12 mouse cellular contexts compared by ENCODE assay signal in genomic region chr11:45275170-45275569, GRCm38 (mm10).
DNase-seq lines count a peak whose midpoint lies in the region; ATAC-seq and TF ChIP-seq lines count a peak whose summit lies in the region.
"Had no signal": no experiment of that assay in that cellular context is flagged by ENCODE, and none has a peak within 500 bp of the region (broad histone marks: within the 10 kb centered on the region; RNA-seq: fewer than 3 reads in every experiment).

No protein-coding gene starts in this region.

- no peaks in the 10 kb centered on the region for H3K27me3 ChIP-seq in limb, embryonic 14.5 days (ENCODE audit: control insufficient read depth, insufficient read depth, low read length)

- peak; percentile 70; the same call in 1 of the 2 replicates for ATAC-seq in limb, embryonic 14.5 days (ENCODE audit: low FRiP score, low read depth)

- H3K27ac ChIP-seq in limb, embryonic 14.5 days (replicated peaks; ENCODE audit: low read depth, low read length): no peak overlapping the region
- H3K27ac ChIP-seq: layer of hippocampus, adult 2 months; macrophage had no signal

- WGBS in limb, embryonic 14.5 days: 10% methylated on average over 3 of the region's 3 CpGs

- no peak overlapping the region for H3K4me3 ChIP-seq in limb, embryonic 14.5 days (replicated peaks; ENCODE audit: low read length)
- H3K4me3 ChIP-seq: layer of hippocampus, adult 2 months had no signal

- peaks cover 18% of the 10 kb centered on the region for H3K4me1 ChIP-seq in limb, embryonic 14.5 days (ENCODE audit: control insufficient read depth, insufficient read depth, low read length)

- H3K36me3 ChIP-seq in limb, embryonic 14.5 days (ENCODE audit: control insufficient read depth, insufficient read depth, low read length): no peaks in the 10 kb centered on the region

- DNase-seq in cerebellum, postnatal 25 days: peak; percentile 7 to 12
- DNase-seq in cerebellum, postnatal 4 days (ENCODE audit: low spot score in 2 of 2): no peak
- DNase-seq in lung, postnatal 25 days (ENCODE audit: low spot score): peak; percentile 4
- no peak for DNase-seq in lung, postnatal 4 days
- peak; percentile 60 for DNase-seq in forelimb bud, embryonic 11.5 days (ENCODE audit: low read depth, low spot score)
- DNase-seq in limb, embryonic 14.5 days (ENCODE audit: low spot score): peak; percentile 88
- no peak for DNase-seq in testis, postnatal 10 days (ENCODE audit: low spot score)
- no peak for DNase-seq in spleen, postnatal 14 days (ENCODE audit: low spot score in 2 of 2)
- DNase-seq: kidney, adult 18-20 months; thymus, postnatal 36 days had no signal

- H3K4me2 ChIP-seq in limb, embryonic 14.5 days (replicated peaks; ENCODE audit: low read depth, low read length, severe bottlenecking): no peak overlapping the region

- H3K9me3 ChIP-seq in limb, embryonic 14.5 days (ENCODE audit: control insufficient read depth, low read length): no peaks in the 10 kb centered on the region

- TF ChIP-seq POLR2A in limb, embryonic 14.5 days (IDR thresholded peaks at IDR 0.05; ENCODE audit: borderline replicate concordance, extremely low read depth, insufficient read depth, insufficient read length): no peak

- H3K9ac ChIP-seq in limb, embryonic 14.5 days (ENCODE audit: low read depth, low read length, severe bottlenecking): no peak overlapping the region

Comparison
In these comparisons a context has a peak if more than half of its experiments do, and no peak if none do; other contexts are left out.
1. DNase-seq: peak in cerebellum, postnatal 25 days (2 of 2), lung, postnatal 25 days (single experiment), forelimb bud, embryonic 11.5 days (single experiment) and limb, embryonic 14.5 days (single experiment); none in cerebellum, postnatal 4 days (0 of 2), lung, postnatal 4 days (0 of 2), testis, postnatal 10 days (single experiment) and spleen, postnatal 14 days (0 of 2).